Mouse (Mus musculus): ENCODE data around the gene Nutf2. TPM values are rescaled to one million over a fixed set of nuclear protein-coding genes. Genes with fewer than 3 reads are reported as not detected.
A peak's percentile ranks its signal among the peaks of the same experiment; 100 is the strongest.
"Not testable (repeated sequence)": the region's sequence is repeated elsewhere in the genome, so short reads cannot be mapped to it uniquely, and the experiment has no call there.

The Nutf2 gene
- polyA plus RNA-seq, 1 experiment from 2014 or later: 87.7 TPM

DNA sequence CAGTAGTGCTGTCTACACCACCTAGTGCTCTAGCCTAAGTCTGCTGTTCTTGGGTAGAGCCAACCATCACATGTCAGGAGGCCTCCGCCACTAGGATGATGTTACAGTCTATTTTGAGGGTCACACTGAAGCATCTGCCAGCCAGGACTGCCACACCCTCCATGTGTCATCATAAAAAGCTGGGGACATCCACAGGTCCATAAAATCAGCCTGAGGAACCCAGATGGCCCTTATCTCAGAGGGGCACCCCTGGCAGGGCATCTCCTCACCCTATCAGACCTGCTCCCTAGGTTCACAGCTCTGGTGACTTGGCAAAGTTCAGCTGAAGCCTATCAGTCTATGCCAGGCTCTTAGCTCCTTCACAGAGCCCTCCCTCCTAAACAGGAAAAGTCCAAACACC lies 39.5 kb upstream of the Nutf2 start:
- WGBS: 96% methylated on average over 1 of the region's 1 CpGs
- no peak overlapping the region for H3K4me3 ChIP-seq (ENCODE audit: low read depth, low read length)
- no peaks in the 10 kb centered on the region for H3K27me3 ChIP-seq (replicated peaks; ENCODE audit: control insufficient read depth, insufficient read depth, low read length)
- H3K9me3 ChIP-seq (ENCODE audit: control insufficient read depth): no peaks in the 10 kb centered on the region
- H3K27ac ChIP-seq (ENCODE audit: low read depth, low read length): no peak overlapping the region
- ATAC-seq: peak; percentile 41; the same call in 1 of the 2 replicates
- H3K9ac ChIP-seq (ENCODE audit: low read depth, low read length): no peak overlapping the region
- H3K36me3 ChIP-seq (ENCODE audit: control insufficient read depth, insufficient read depth): peaks cover 36% of the 10 kb centered on the region
- no peak overlapping the region for H3K4me2 ChIP-seq (replicated peaks; ENCODE audit: low read depth)
- H3K4me1 ChIP-seq (replicated peaks; ENCODE audit: control insufficient read depth, insufficient read depth, low read length): peaks cover 2% of the 10 kb centered on the region
- no peak for TF ChIP-seq CTCF (IDR thresholded peaks at IDR 0.05; ENCODE audit: low read depth)

DNA sequence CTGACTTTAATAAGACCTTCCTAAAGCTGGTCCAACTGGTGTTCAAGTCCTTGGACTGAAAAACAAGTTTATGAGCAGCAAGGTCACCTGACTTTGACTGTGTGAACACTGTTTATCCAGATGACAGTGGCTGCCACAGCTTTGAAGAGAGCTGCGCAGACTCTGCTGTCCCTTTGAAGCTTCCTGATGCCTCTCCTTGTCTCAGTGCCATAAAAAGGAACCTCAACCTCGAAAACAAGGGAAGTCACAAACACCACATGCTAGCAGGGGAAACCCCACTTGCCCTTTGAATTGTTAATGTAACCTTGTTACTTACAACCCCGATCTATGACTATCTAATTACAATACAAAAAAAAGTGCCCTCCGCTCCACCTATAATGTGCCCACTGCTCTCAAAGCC lies 34.9 kb upstream of the Nutf2 start:
- H3K4me2 ChIP-seq (replicated peaks; ENCODE audit: low read depth): peak overlapping the region; percentile 73; the same call in 1 of the 2 replicates
- WGBS: 64% methylated on average over 4 of the region's 4 CpGs
- H3K9ac ChIP-seq (ENCODE audit: low read depth, low read length): no peak overlapping the region
- H3K36me3 ChIP-seq (ENCODE audit: control insufficient read depth, insufficient read depth): peaks cover 28% of the 10 kb centered on the region
- peaks cover 6% of the 10 kb centered on the region for H3K4me1 ChIP-seq (replicated peaks; ENCODE audit: control insufficient read depth, insufficient read depth, low read length)
- H3K27ac ChIP-seq (ENCODE audit: low read depth, low read length): no peak overlapping the region
- H3K4me3 ChIP-seq (ENCODE audit: low read depth, low read length): no peak overlapping the region; the same call in 1 of the 2 replicates
- no peaks in the 10 kb centered on the region for H3K9me3 ChIP-seq (ENCODE audit: control insufficient read depth)
- ATAC-seq: no peak
- no peak for TF ChIP-seq CTCF (IDR thresholded peaks at IDR 0.05; ENCODE audit: low read depth)
- H3K27me3 ChIP-seq (replicated peaks; ENCODE audit: control insufficient read depth, insufficient read depth, low read length): no peaks in the 10 kb centered on the region

DNA sequence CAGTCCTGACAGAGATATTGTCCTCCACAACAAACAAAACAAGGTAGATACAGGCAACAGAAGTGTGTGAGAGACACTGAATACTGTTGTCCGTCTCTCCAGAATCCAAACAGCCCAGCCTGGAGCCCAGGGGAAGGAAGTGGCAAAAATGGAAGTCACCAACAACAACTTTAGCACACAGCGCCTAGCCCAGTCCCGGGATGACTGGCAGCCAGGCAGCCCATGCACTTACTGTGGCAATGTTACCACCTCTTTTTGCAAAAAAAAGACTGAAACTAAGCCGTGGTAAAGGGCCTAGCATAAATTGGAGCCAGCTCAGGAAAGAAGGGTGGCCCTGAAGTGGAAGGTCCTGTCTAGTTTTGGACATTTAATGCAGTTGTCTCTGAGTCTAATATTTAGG lies 34.0 kb upstream of the Nutf2 start:
- Histone ChIP-seq H3K4me3 (ENCODE audit: low read depth, low read length) (peak overlapping the region; percentile 96), H3K27me3 (replicated peaks; ENCODE audit: control insufficient read depth, insufficient read depth, low read length) (no peaks in the 10 kb centered on the region), H3K27ac (ENCODE audit: low read depth, low read length) (peak overlapping the region; percentile 64; the same call in 1 of the 2 replicates), H3K9ac (ENCODE audit: low read depth, low read length) (peak overlapping the region; percentile 97), H3K36me3 (ENCODE audit: control insufficient read depth, insufficient read depth) (peaks cover 20% of the 10 kb centered on the region), H3K4me2 (replicated peaks; ENCODE audit: low read depth) (peak overlapping the region; percentile 73), H3K9me3 (ENCODE audit: control insufficient read depth) (no peaks in the 10 kb centered on the region), H3K4me1 (replicated peaks; ENCODE audit: control insufficient read depth, insufficient read depth, low read length) (peaks cover 6% of the 10 kb centered on the region)
- TF ChIP-seq CTCF (IDR thresholded peaks at IDR 0.05; ENCODE audit: low read depth): no peak
- WGBS: under 1% methylated on average over 4 of the region's 4 CpGs
- no peak for ATAC-seq

DNA sequence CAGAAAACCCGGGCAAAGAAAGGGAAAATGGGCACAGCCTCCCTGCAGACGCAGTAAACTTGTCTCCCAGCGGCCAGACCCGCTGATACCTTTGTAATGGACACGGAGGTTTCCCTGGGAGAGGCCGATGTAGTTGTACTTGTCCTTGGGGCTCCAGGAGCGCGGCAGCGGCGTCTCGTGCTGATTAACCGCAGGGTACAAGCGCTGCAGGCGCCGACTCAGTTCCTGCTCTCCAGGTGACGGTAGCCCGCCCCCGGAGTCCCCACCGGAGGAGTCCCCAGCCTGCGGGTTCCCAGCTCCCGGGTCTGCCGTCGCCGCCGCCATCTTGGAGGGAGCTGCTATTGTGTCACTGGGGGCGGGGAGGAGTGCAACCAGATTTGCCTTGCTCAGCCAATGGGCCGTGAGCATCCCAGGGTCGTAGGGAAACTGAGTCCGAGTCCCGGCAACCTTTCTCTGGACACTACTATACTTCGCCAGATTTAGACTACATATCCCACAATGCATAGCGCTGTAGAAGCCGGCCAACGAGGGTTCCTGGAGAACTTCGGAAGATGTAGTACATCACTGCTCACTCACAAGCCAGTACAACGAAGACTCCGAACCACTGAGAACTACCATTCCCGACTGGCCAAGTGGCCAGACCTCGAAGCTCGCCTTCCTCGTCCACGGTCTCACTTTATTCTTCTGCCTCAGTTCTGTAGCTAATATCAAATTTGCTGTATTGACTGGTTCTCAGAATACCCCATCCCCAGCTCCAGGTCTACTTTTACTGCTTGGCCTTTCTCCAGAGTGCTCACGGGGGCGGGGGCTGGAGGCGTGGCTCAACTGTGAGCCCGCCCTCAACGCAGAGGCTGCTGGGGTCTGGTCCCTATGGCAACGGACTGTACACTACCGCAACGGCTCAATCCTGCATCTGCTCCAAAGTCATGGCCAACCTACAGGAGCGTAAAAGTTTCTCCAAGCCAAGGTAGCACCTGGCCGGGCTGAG lies 33.2 kb upstream of the Nutf2 start, which contains the start of the genes Ranbp10 and Tsnaxip1:
TSS of gene Ranbp10 (minus strand) at position 490 of the 988 bp plus-strand sequence.
TSS of gene Tsnaxip1 (plus strand) at position 871 of the 988 bp plus-strand sequence.
- Histone ChIP-seq H3K4me1 (replicated peaks; ENCODE audit: control insufficient read depth, insufficient read depth, low read length) (peaks cover 6% of the 10 kb centered on the region; the same call in 1 of the 2 replicates), H3K9me3 (ENCODE audit: control insufficient read depth) (no peaks in the 10 kb centered on the region), H3K4me2 (replicated peaks; ENCODE audit: low read depth) (peak within 1 kb of the TSS; percentile 73), H3K27ac (ENCODE audit: low read depth, low read length) (peak within 1 kb of the TSS; percentile 64; the same call in 1 of the 2 replicates), H3K9ac (ENCODE audit: low read depth, low read length) (peak within 1 kb of the TSS; percentile 97), H3K36me3 (ENCODE audit: control insufficient read depth, insufficient read depth) (peaks cover 15% of the 10 kb centered on the region; the same call in 1 of the 2 replicates), H3K4me3 (ENCODE audit: low read depth, low read length) (peak within 1 kb of the TSS; percentile 96), H3K27me3 (replicated peaks; ENCODE audit: control insufficient read depth, insufficient read depth, low read length) (no peaks in the 10 kb centered on the region)
- ATAC-seq: peak; percentile 99
- TF ChIP-seq CTCF (IDR thresholded peaks at IDR 0.05; ENCODE audit: low read depth): no peak
- WGBS: under 1% methylated on average over 52 of the region's 52 CpGs

DNA sequence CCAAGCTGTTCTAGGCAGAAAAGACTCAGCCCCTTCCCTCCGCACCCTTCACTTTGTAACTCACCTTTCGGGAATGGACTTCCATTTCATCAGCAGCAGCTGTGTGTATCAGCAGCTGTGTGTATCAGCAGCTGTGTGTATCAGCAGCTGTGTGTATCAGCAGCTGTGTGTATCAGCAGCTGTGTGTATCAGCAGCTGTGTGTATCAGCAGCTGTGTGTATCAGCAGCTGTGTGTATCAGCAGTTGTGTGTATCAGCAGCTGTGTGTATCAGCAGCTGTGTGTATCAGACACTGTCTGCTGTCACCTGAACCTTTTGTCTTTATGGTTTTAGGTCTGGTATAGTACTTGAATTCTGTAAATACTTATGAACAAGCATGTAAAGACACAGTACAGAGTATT lies 26.6 kb upstream of the Nutf2 start:
- H3K27ac ChIP-seq (ENCODE audit: low read depth, low read length); H3K4me3 ChIP-seq (ENCODE audit: low read depth, low read length); H3K4me2 ChIP-seq (replicated peaks; ENCODE audit: low read depth); H3K27me3 ChIP-seq (replicated peaks; ENCODE audit: control insufficient read depth, insufficient read depth, low read length); ATAC-seq; H3K9ac ChIP-seq (ENCODE audit: low read depth, low read length); H3K36me3 ChIP-seq (ENCODE audit: control insufficient read depth, insufficient read depth); H3K9me3 ChIP-seq (ENCODE audit: control insufficient read depth); H3K4me1 ChIP-seq (replicated peaks; ENCODE audit: control insufficient read depth, insufficient read depth, low read length): not testable (repeated sequence)
- WGBS: 73% methylated on average over 2 of the region's 2 CpGs

DNA sequence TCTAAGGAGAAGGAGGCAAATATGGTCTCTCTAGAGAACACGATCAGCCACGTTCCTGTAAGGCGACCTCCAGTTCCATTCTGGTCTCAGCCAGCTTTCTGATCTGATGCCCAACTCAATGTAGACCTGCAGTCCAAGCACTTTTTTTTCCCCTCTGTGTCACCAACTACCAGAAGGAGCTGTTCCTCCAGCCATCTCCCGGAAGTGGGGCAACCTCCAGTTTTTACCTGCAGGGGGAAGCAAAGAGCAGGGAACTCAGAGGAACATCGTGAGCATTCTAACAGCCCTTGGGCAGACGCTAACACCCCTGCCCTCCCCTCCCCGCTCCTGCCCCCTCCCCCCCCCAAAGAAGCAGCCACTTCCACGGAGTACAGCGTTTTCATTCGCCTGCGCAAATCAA lies 25.1 kb upstream of the Nutf2 start:
- H3K9ac ChIP-seq (ENCODE audit: low read depth, low read length): no peak overlapping the region
- peak; percentile 75 for TF ChIP-seq CTCF (IDR thresholded peaks at IDR 0.05; ENCODE audit: low read depth)
- H3K4me1 ChIP-seq (replicated peaks; ENCODE audit: control insufficient read depth, insufficient read depth, low read length): no peaks in the 10 kb centered on the region
- no peaks in the 10 kb centered on the region for H3K36me3 ChIP-seq (ENCODE audit: control insufficient read depth, insufficient read depth)
- peak; percentile 39; the same call in 1 of the 2 replicates for ATAC-seq
- H3K4me3 ChIP-seq (ENCODE audit: low read depth, low read length): no peak overlapping the region
- H3K4me2 ChIP-seq (replicated peaks; ENCODE audit: low read depth): no peak overlapping the region
- no peak overlapping the region for H3K27ac ChIP-seq (ENCODE audit: low read depth, low read length)
- H3K27me3 ChIP-seq (replicated peaks; ENCODE audit: control insufficient read depth, insufficient read depth, low read length): no peaks in the 10 kb centered on the region
- 31% methylated on average over 11 of the region's 11 CpGs for WGBS
- H3K9me3 ChIP-seq (ENCODE audit: control insufficient read depth): no peaks in the 10 kb centered on the region

Data from intestine, postnatal 0 days (tissue).